Comparison of ENCODE assay signal across 28 mouse cellular contexts in the genomic region with DNA sequence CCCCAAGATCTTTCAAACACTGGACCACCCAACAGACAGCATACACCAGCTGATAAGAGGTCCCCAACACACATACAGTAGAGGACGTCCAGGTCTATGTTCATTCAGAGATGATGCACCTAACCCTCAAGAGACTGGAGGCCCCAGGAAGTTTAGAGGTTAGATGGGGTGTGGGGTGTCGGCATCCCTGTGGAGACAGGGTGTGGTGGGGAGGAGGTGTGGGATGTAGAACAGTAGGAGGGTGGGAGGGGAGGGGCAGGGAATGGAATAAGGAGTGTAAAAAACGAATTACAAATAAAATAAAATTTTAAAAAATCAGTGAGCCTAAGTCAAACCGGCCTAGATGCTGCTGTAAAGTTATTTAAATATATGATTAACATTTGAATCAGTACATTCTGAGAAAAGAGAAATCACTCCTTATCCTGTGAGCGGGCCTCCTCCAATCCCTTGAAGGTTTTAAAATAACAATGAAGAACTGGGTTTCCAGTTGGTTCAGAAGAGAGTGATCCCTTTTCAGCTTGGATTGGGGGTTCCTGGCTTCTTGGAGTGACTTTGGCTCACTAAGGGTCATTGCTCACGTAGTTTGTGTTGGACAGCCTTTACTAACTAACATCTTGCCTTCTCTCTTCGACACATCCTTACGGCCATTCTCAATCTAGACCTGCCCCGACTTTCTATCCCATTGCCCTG. TPM values are rescaled to one million over a fixed set of nuclear protein-coding genes. Genes with fewer than 3 reads are reported as not detected.
DNase-seq lines count a peak whose midpoint lies in the region; ATAC-seq and TF ChIP-seq lines count a peak whose summit lies in the region.
"Had no signal": no experiment of that assay in that cellular context is flagged by ENCODE, and none has a peak within 500 bp of the region (broad histone marks: within the 10 kb centered on the region; RNA-seq: fewer than 3 reads in every experiment).

No protein-coding gene starts in this region.

- TF ChIP-seq EP300 in ES-Bruce4 (IDR thresholded peaks at IDR 0.05; ENCODE audit: insufficient read depth, low read depth, low read length): 0 out of 2 replicates have a peak, but pooled peaks have one; percentile 44

- H3K4me3 ChIP-seq in ES-Bruce4 (ENCODE audit: low read depth, low read length): no peak overlapping the region
- H3K4me3 ChIP-seq in liver, embryonic 12.5 days: no peak overlapping the region

- H3K9ac ChIP-seq in ES-Bruce4 (ENCODE audit: low read depth, poor library complexity, severe bottlenecking): no peak overlapping the region
- no peak overlapping the region for H3K9ac ChIP-seq in liver, embryonic 12.5 days

- H3K27me3 ChIP-seq in ES-Bruce4 (ENCODE audit: control insufficient read depth, insufficient read depth, low read length, poor library complexity, severe bottlenecking): no peaks in the 10 kb centered on the region
- H3K27me3 ChIP-seq in liver, embryonic 12.5 days (replicated peaks): peaks cover 28% of the 10 kb centered on the region; the same call in 1 of the 2 replicates
- H3K27me3 ChIP-seq: Patski had no signal

- ATAC-seq in liver, embryonic 12.5 days: no peak
- ATAC-seq in cerebellum, adult (ENCODE audit: insufficient number of reproducible peaks, low FRiP score, low TSS enrichment): no peak
- no peak for ATAC-seq in megakaryocyte, adult 5-6 weeks (ENCODE audit: poor library complexity, severe bottlenecking)
- ATAC-seq: activated CD4-positive, CD25-positive, alpha-beta regulatory T cell, adult 4 months; CD4-positive, CD25-positive, alpha-beta regulatory T cell, adult 4 months; Patski had no signal

- TF ChIP-seq CTCF in ES-Bruce4 (IDR thresholded peaks at IDR 0.05; ENCODE audit: low read depth, low read length): no peak

- WGBS in liver, embryonic 12.5 days (ENCODE audit: insufficient replicate concordance): 50% methylated on average over 9 of the region's 9 CpGs

- H3K36me3 ChIP-seq in ES-Bruce4 (ENCODE audit: control insufficient read depth, insufficient read depth, low read length, poor library complexity, severe bottlenecking): no peaks in the 10 kb centered on the region
- no peaks in the 10 kb centered on the region for H3K36me3 ChIP-seq in liver, embryonic 12.5 days
- H3K36me3 ChIP-seq: G1E had no signal

- DNase-seq in ES-CJ7 (ENCODE audit: low read depth, low spot score) (peak; percentile 70), R1 (ENCODE audit: low read depth, low spot score) (peak; percentile 54), ZHBTc4 (ENCODE audit: low read depth, low spot score) (peak; percentile 52)
- DNase-seq in kidney, postnatal 36 days: no peak
- DNase-seq: adrenal gland, adult 2 months; adrenal gland, adult 8-10 months; adrenal gland, postnatal 10 days; adrenal gland, postnatal 14 days; adrenal gland, postnatal 25 days; adrenal gland, postnatal 36 days; B cell, adult 2 months; cerebellum, adult 11 months; cerebellum, adult 11-12 months; cerebellum, adult 18-20 months; cerebellum, adult 2 months; cerebellum, adult 8-10 months; cerebellum, adult 9-10 months; cerebellum, adult 9-11 months had no signal

- peak overlapping the region; percentile 56; the same call in 1 of the 2 replicates for H3K27ac ChIP-seq in ES-Bruce4 (ENCODE audit: insufficient read depth, low read length)
- no peak overlapping the region for H3K27ac ChIP-seq in liver, embryonic 12.5 days

- H3K4me1 ChIP-seq in ES-Bruce4 (ENCODE audit: control insufficient read depth, insufficient read depth, low read length): peaks cover 8% of the 10 kb centered on the region
- no peaks in the 10 kb centered on the region for H3K4me1 ChIP-seq in liver, embryonic 12.5 days

- no peak overlapping the region for H3K4me2 ChIP-seq in liver, embryonic 12.5 days

- no peaks in the 10 kb centered on the region for H3K9me3 ChIP-seq in ES-Bruce4 (replicated peaks; ENCODE audit: control insufficient read depth, insufficient read depth, low read length, poor library complexity, severe bottlenecking)
- H3K9me3 ChIP-seq in liver, embryonic 12.5 days (replicated peaks): no peaks in the 10 kb centered on the region
- H3K9me3 ChIP-seq: G1E had no signal

- no peak for TF ChIP-seq POLR2A in ES-Bruce4 (IDR thresholded peaks at IDR 0.05; ENCODE audit: insufficient read depth, low read length)

RNA-seq across cellular contexts. Expression of gene Osmr, which starts 28.7 kb away (rescaled TPM):
- polyA plus RNA-seq in ES-Bruce4 (2011; ENCODE audit: insufficient read depth, insufficient read length, low read depth, missing spikeins): 1.4 and 1.8 TPM in 2 replicates
- polyA plus RNA-seq in liver, embryonic 12.5 days (2016; fragmentation: Nextera tagmentation; extraction: Ambion mirVana): 0.10 and 0.13 TPM in 2 replicates
- total RNA-seq in megakaryocyte, adult 5-6 weeks (2015): 0.02 TPM in 1 of 2 replicates, not detected in the other
- total RNA-seq in megakaryocyte, adult 5-6 weeks (2017): 0.77 TPM in 1 of 2 replicates, not detected in the other
- total RNA-seq: CH12.LX, MEL had no signal
- polyA plus RNA-seq: CD4-positive, CD25-positive, alpha-beta regulatory T cell, adult 4 months; G1E had no signal

Comparison
In these comparisons a context has a peak if more than half of its experiments do, and no peak if none do; other contexts are left out.
1. DNase-seq: peak in ES-CJ7 (single experiment), R1 (single experiment) and ZHBTc4 (single experiment); none in kidney, postnatal 36 days (0 of 2).